Comparison of ENCODE assay signal across 16 mouse cellular contexts in the genomic region with DNA sequence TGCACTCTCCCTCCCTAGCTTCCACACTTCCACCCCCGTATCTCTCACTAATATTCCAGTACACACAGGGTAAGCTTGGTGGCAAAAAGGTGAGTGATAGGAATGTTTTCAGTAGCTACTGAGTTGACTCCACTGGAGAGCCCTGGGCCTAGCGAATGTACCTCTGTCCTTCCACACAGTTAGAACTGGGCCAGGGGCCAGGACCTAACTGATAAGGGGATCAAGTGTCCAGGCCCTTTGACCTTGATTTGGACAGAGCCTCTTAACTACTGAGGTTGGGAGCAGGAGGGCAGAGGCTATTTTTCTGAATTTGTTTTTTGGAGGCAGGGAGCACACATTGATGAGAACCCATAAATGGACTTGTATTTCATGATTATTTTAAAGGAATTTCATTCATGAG. TPM values are rescaled to one million over a fixed set of nuclear protein-coding genes. Genes with fewer than 3 reads are reported as not detected.
A peak's percentile ranks its signal among the peaks of the same experiment; 100 is the strongest.
DNase-seq lines count a peak whose midpoint lies in the region; ATAC-seq lines count a peak whose summit lies in the region.
"Had no signal": no experiment of that assay in that cellular context is flagged by ENCODE, and none has a peak within 500 bp of the region (broad histone marks: within the 10 kb centered on the region; RNA-seq: fewer than 3 reads in every experiment).

No protein-coding gene starts in this region.

- no peaks in the 10 kb centered on the region for H3K9me3 ChIP-seq in heart, embryonic 15.5 days (replicated peaks)
- no peaks in the 10 kb centered on the region for H3K9me3 ChIP-seq in hindbrain, embryonic 14.5 days (ENCODE audit: control insufficient read depth, low read length)
- H3K9me3 ChIP-seq: heart, embryonic 12.5 days; hindbrain, embryonic 12.5 days; lung, embryonic 15.5 days; neural tube, embryonic 13.5 days had no signal

- H3K27ac ChIP-seq in heart, embryonic 15.5 days = 0 out of 2 replicates have a peak overlapping the region, but pooled peaks have one; percentile 5
- H3K27ac ChIP-seq in hindbrain, embryonic 14.5 days = no peak overlapping the region
- H3K27ac ChIP-seq: hindbrain, embryonic 12.5 days had no signal

- no peak overlapping the region for H3K4me2 ChIP-seq in heart, embryonic 15.5 days
- H3K4me2 ChIP-seq in hindbrain, embryonic 14.5 days (replicated peaks) = no peak overlapping the region

- H3K9ac ChIP-seq in heart, embryonic 15.5 days = no peak overlapping the region
- no peak overlapping the region for H3K9ac ChIP-seq in hindbrain, embryonic 14.5 days
- H3K9ac ChIP-seq: hindbrain, embryonic 12.5 days; lung, embryonic 15.5 days; neural tube, embryonic 13.5 days had no signal

- 53% methylated on average over 2 of the region's 2 CpGs for WGBS in heart, embryonic 15.5 days
- WGBS in hindbrain, embryonic 14.5 days = 92% methylated on average over 2 of the region's 2 CpGs

- peaks cover 13% of the 10 kb centered on the region; the same call in 1 of the 2 replicates for H3K36me3 ChIP-seq in heart, embryonic 15.5 days
- H3K36me3 ChIP-seq in hindbrain, embryonic 14.5 days (replicated peaks; ENCODE audit: control insufficient read depth, insufficient read depth) = peaks cover 17% of the 10 kb centered on the region

- no peak for DNase-seq in heart, postnatal 4 days
- peak; percentile 82 for DNase-seq in adrenal gland, adult 8-10 months
- peak; percentile 58 for DNase-seq in kidney, postnatal 14 days
- peak; percentile 38 for DNase-seq in lung, postnatal 10 days
- DNase-seq in hindbrain, embryonic 14.5 days (ENCODE audit: low spot score) = no peak
- no peak for DNase-seq in spleen, postnatal 10 days (ENCODE audit: low spot score in 2 of 2)
- DNase-seq: cerebellum, postnatal 25 days; midbrain, embryonic 14.5 days; right cerebral cortex, adult 18-20 months had no signal

- ATAC-seq in heart, embryonic 15.5 days (replicated peaks; ENCODE audit: insufficient number of reproducible peaks, insufficient read depth, low FRiP score, low read depth) = no peak
- no peak for ATAC-seq in hindbrain, embryonic 14.5 days (ENCODE audit: low FRiP score)
- ATAC-seq: forebrain, embryonic 16.5 days had no signal

- no peaks in the 10 kb centered on the region for H3K27me3 ChIP-seq in heart, embryonic 15.5 days
- H3K27me3 ChIP-seq in hindbrain, embryonic 14.5 days (ENCODE audit: control insufficient read depth, insufficient read depth, low read length) = no peaks in the 10 kb centered on the region
- H3K27me3 ChIP-seq: heart, embryonic 12.5 days; hindbrain, embryonic 12.5 days; lung, embryonic 15.5 days; neural tube, embryonic 13.5 days had no signal

- H3K4me1 ChIP-seq in heart, embryonic 15.5 days (replicated peaks) = peaks cover 15% of the 10 kb centered on the region
- peaks cover 10% of the 10 kb centered on the region for H3K4me1 ChIP-seq in hindbrain, embryonic 14.5 days (replicated peaks; ENCODE audit: control insufficient read depth, insufficient read depth, low read length)

- no peak overlapping the region for H3K4me3 ChIP-seq in heart, embryonic 15.5 days
- no peak overlapping the region for H3K4me3 ChIP-seq in hindbrain, embryonic 14.5 days (replicated peaks; ENCODE audit: low read length)
- H3K4me3 ChIP-seq: hindbrain, embryonic 12.5 days; neural tube, embryonic 13.5 days had no signal

RNA-seq across cellular contexts. Expression of a gene that starts 1.1 kb away (rescaled TPM):
- polyA plus RNA-seq in heart, embryonic 15.5 days (2015; fragmentation: Nextera tagmentation; extraction: Ambion mirVana) = 9.2 and 43.9 TPM in 2 replicates
- total RNA-seq in heart, postnatal 4 days (2021) = 1 to 10 TPM; 1.7 to 1.8 TPM
- total RNA-seq in adrenal gland, adult 8-10 months (2022) = 1 to 10 TPM; 2.0 to 6.4 (median 4.3) TPM
- polyA plus RNA-seq in hindbrain, embryonic 14.5 days (2014; fragmentation: Nextera tagmentation; extraction: Ambion mirVana) = 5.6 and 7.0 TPM in 2 replicates

RNA-seq across cellular contexts. Expression of a gene that starts 1.5 kb away (rescaled TPM):
- 55.6 and 57.9 TPM in 2 replicates for polyA plus RNA-seq in heart, embryonic 15.5 days (2015; fragmentation: Nextera tagmentation; extraction: Ambion mirVana)
- 10 to 100 TPM; 79.9 to 85.2 TPM for total RNA-seq in heart, postnatal 4 days (2021)
- 10 to 100 TPM; 39.1 to 49.2 (median 46.0) TPM for total RNA-seq in adrenal gland, adult 8-10 months (2022)
- 41.2 and 47.0 TPM in 2 replicates for polyA plus RNA-seq in hindbrain, embryonic 14.5 days (2014; fragmentation: Nextera tagmentation; extraction: Ambion mirVana)

RNA-seq across cellular contexts. Expression of a gene that starts 10.0 kb away (rescaled TPM):
- polyA plus RNA-seq in heart, embryonic 15.5 days (2015; fragmentation: Nextera tagmentation; extraction: Ambion mirVana) = 0.33 and 0.35 TPM in 2 replicates
- not detected for total RNA-seq in heart, postnatal 4 days (2021)
- total RNA-seq in adrenal gland, adult 8-10 months (2022) = under 1 TPM in 2 of 4 experiments, not detected in 2; 0.13 to 0.15 TPM
- 0.21 and 0.50 TPM in 2 replicates for polyA plus RNA-seq in hindbrain, embryonic 14.5 days (2014; fragmentation: Nextera tagmentation; extraction: Ambion mirVana)
- total RNA-seq: left cerebral cortex, postnatal 10 days had no signal

RNA-seq across cellular contexts. Expression of a gene that starts 10.4 kb away (rescaled TPM):
- 28.0 and 44.6 TPM in 2 replicates for polyA plus RNA-seq in heart, embryonic 15.5 days (2015; fragmentation: Nextera tagmentation; extraction: Ambion mirVana)
- 10 to 100 TPM in 1 of 2 experiments, 1 to 10 TPM in 1; 8.7 to 10.1 TPM for total RNA-seq in heart, postnatal 4 days (2021)
- 10 to 100 TPM; 21.8 to 34.4 (median 28.3) TPM for total RNA-seq in adrenal gland, adult 8-10 months (2022)
- 25.2 and 30.1 TPM in 2 replicates for polyA plus RNA-seq in hindbrain, embryonic 14.5 days (2014; fragmentation: Nextera tagmentation; extraction: Ambion mirVana)

RNA-seq across cellular contexts. Expression of a gene that starts 26.4 kb away (rescaled TPM):
- 5.2 and 6.0 TPM in 2 replicates for polyA plus RNA-seq in heart, embryonic 15.5 days (2015; fragmentation: Nextera tagmentation; extraction: Ambion mirVana)
- 1 to 10 TPM; 8.2 to 8.7 TPM for total RNA-seq in heart, postnatal 4 days (2021)
- under 1 TPM; 0.46 to 0.80 (median 0.60) TPM for total RNA-seq in adrenal gland, adult 8-10 months (2022)
- 3.0 and 3.7 TPM in 2 replicates for polyA plus RNA-seq in hindbrain, embryonic 14.5 days (2014; fragmentation: Nextera tagmentation; extraction: Ambion mirVana)

Comparison
In these comparisons a context has a peak if more than half of its experiments do, and no peak if none do; other contexts are left out.
1. DNase-seq: peak in adrenal gland, adult 8-10 months (single experiment), kidney, postnatal 14 days (single experiment) and lung, postnatal 10 days (single experiment); none in heart, postnatal 4 days (single experiment), hindbrain, embryonic 14.5 days (single experiment) and spleen, postnatal 10 days (0 of 2).